ENCODE assay signal across 20 mouse cellular contexts in the genomic region with DNA sequence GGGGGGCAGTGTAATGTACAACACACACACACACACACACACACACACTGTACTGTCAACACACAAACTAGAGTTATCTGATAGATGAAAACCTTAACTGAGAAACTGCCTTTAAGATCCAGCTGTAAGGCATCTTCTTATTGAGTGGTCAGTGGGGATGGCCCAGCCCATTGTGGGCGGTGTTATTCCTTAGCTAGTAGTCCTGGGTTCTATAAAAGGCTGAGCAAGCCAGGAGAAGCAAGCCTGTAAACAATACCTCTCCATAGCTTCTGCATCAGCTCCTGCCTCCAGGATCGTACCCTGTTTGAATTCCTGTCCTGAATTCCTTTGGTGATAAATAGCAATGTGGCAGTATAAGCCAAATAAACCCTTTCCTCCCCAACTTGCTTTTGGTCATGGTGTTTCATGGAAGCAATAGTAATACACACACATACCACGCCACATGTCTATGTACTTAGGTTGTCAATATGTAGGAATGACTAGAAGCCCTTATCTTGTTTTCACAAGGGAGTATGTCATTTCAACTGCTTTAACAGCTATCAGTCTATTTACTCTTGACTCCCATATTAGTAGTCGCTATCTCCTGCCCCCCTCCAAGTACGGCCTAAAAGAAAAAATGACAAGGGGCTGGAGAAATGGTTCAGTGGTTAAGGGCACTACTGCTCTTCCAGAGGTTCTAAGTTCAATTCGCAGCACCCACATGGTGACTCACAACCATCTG. TPM values are rescaled to one million over a fixed set of nuclear protein-coding genes. Genes with fewer than 3 reads are reported as not detected.
DNase-seq lines count a peak whose midpoint lies in the region; ATAC-seq lines count a peak whose summit lies in the region.
"Had no signal": no experiment of that assay in that cellular context is flagged by ENCODE, and none has a peak within 500 bp of the region (broad histone marks: within the 10 kb centered on the region; RNA-seq: fewer than 3 reads in every experiment).

No protein-coding gene starts in this region.

- H3K36me3 ChIP-seq in hindbrain, embryonic 12.5 days, result peaks cover 28% of the 10 kb centered on the region
- H3K36me3 ChIP-seq in hindbrain, embryonic 11.5 days (ENCODE audit: control insufficient read depth, insufficient read depth, low read length), result no peaks in the 10 kb centered on the region
- peaks cover 24% of the 10 kb centered on the region for H3K36me3 ChIP-seq in midbrain, embryonic 14.5 days (ENCODE audit: control insufficient read depth, insufficient read depth, low read length)
- H3K36me3 ChIP-seq in midbrain, embryonic 11.5 days (ENCODE audit: control insufficient read depth, insufficient read depth, low read length), result peaks cover 4% of the 10 kb centered on the region; the same call in 1 of the 2 replicates
- H3K36me3 ChIP-seq in forebrain, embryonic 14.5 days (ENCODE audit: control insufficient read depth, insufficient read depth, low read length), result peaks cover 26% of the 10 kb centered on the region
- H3K36me3 ChIP-seq in limb, embryonic 13.5 days, result peaks cover 27% of the 10 kb centered on the region

- H3K9ac ChIP-seq in hindbrain, embryonic 12.5 days, result no peak overlapping the region
- H3K9ac ChIP-seq in hindbrain, embryonic 11.5 days (ENCODE audit: low read depth, low read length), result no peak overlapping the region
- H3K9ac ChIP-seq in midbrain, embryonic 14.5 days (replicated peaks; ENCODE audit: low read length), result no peak overlapping the region
- no peak overlapping the region for H3K9ac ChIP-seq in midbrain, embryonic 11.5 days (ENCODE audit: low read length)
- no peak overlapping the region for H3K9ac ChIP-seq in forebrain, embryonic 14.5 days (ENCODE audit: low read length)
- H3K9ac ChIP-seq in limb, embryonic 13.5 days, result no peak overlapping the region

- H3K4me2 ChIP-seq in hindbrain, embryonic 12.5 days (replicated peaks), result peak overlapping the region; percentile 93; the same call in 1 of the 2 replicates
- H3K4me2 ChIP-seq in hindbrain, embryonic 11.5 days (replicated peaks; ENCODE audit: low read depth, low read length), result no peak overlapping the region
- peak overlapping the region; percentile 90; the same call in 1 of the 2 replicates for H3K4me2 ChIP-seq in midbrain, embryonic 14.5 days (ENCODE audit: low read length)
- no peak overlapping the region for H3K4me2 ChIP-seq in midbrain, embryonic 11.5 days
- H3K4me2 ChIP-seq in forebrain, embryonic 14.5 days (ENCODE audit: low read length), result peak overlapping the region; percentile 84; the same call in 1 of the 2 replicates
- 0 out of 2 replicates have a peak overlapping the region, but pooled peaks have one; percentile 86 for H3K4me2 ChIP-seq in limb, embryonic 13.5 days (replicated peaks)

- WGBS in hindbrain, embryonic 12.5 days, result 79% methylated on average over 6 of the region's 6 CpGs
- WGBS in hindbrain, embryonic 11.5 days, result 83% methylated on average over 6 of the region's 6 CpGs
- 82% methylated on average over 6 of the region's 6 CpGs for WGBS in midbrain, embryonic 14.5 days
- WGBS in midbrain, embryonic 11.5 days, result 78% methylated on average over 6 of the region's 6 CpGs
- 76% methylated on average over 6 of the region's 6 CpGs for WGBS in forebrain, embryonic 14.5 days
- 83% methylated on average over 6 of the region's 6 CpGs for WGBS in limb, embryonic 13.5 days

- no peak for ATAC-seq in hindbrain, embryonic 12.5 days (ENCODE audit: low FRiP score)
- ATAC-seq in hindbrain, embryonic 11.5 days (ENCODE audit: low FRiP score), result no peak
- ATAC-seq in midbrain, embryonic 14.5 days (ENCODE audit: low FRiP score, low TSS enrichment), result no peak
- ATAC-seq in midbrain, embryonic 11.5 days (ENCODE audit: low FRiP score), result no peak
- ATAC-seq in forebrain, embryonic 14.5 days, result no peak
- no peak for ATAC-seq in limb, embryonic 13.5 days (ENCODE audit: low FRiP score, low read depth)

- DNase-seq in hindbrain, embryonic 11.5 days (ENCODE audit: low spot score), result no peak
- no peak for DNase-seq in midbrain, embryonic 14.5 days
- DNase-seq in midbrain, embryonic 11.5 days (ENCODE audit: low spot score, missing footprints), result no peak
- DNase-seq in forebrain, embryonic 14.5 days (ENCODE audit: low spot score), result no peak
- no peak for DNase-seq in left cerebral cortex, postnatal 36 days (ENCODE audit: low spot score in 2 of 2)
- no peak for DNase-seq in frontal cortex, postnatal 25 days (ENCODE audit: low spot score in 2 of 2)
- DNase-seq: adrenal gland, adult 2 months; cerebellum, postnatal 25 days; gastrocnemius, adult 2 months; heart, postnatal 36 days; left cerebral cortex, postnatal 4 days; lung, postnatal 10 days; right cerebral cortex, postnatal 4 days; thymus, postnatal 14 days had no signal

- peaks cover 13% of the 10 kb centered on the region for H3K4me1 ChIP-seq in hindbrain, embryonic 12.5 days
- 0 out of 2 replicates have a peak, but pooled peaks cover 3% of the 10 kb centered on the region for H3K4me1 ChIP-seq in hindbrain, embryonic 11.5 days (replicated peaks; ENCODE audit: control insufficient read depth, insufficient read depth, low read length)
- H3K4me1 ChIP-seq in midbrain, embryonic 14.5 days (ENCODE audit: control insufficient read depth, insufficient read depth, low read length), result peaks cover 6% of the 10 kb centered on the region
- peaks cover 4% of the 10 kb centered on the region for H3K4me1 ChIP-seq in midbrain, embryonic 11.5 days (ENCODE audit: control insufficient read depth, insufficient read depth, low read length)
- H3K4me1 ChIP-seq in forebrain, embryonic 14.5 days (ENCODE audit: control insufficient read depth, insufficient read depth, low read length), result peaks cover 4% of the 10 kb centered on the region; the same call in 1 of the 2 replicates
- peaks cover 9% of the 10 kb centered on the region for H3K4me1 ChIP-seq in limb, embryonic 13.5 days

- no peaks in the 10 kb centered on the region for H3K27me3 ChIP-seq in hindbrain, embryonic 12.5 days
- no peaks in the 10 kb centered on the region for H3K27me3 ChIP-seq in hindbrain, embryonic 11.5 days (ENCODE audit: control insufficient read depth, insufficient read depth, low read length)
- no peaks in the 10 kb centered on the region for H3K27me3 ChIP-seq in midbrain, embryonic 14.5 days (ENCODE audit: control insufficient read depth, insufficient read depth, low read length)
- H3K27me3 ChIP-seq in midbrain, embryonic 11.5 days (ENCODE audit: control insufficient read depth, insufficient read depth, low read length), result no peaks in the 10 kb centered on the region
- H3K27me3 ChIP-seq in forebrain, embryonic 14.5 days (replicated peaks; ENCODE audit: control insufficient read depth, insufficient read depth, low read length), result no peaks in the 10 kb centered on the region
- 0 out of 2 replicates have a peak, but pooled peaks cover 4% of the 10 kb centered on the region for H3K27me3 ChIP-seq in limb, embryonic 13.5 days

- H3K27ac ChIP-seq in hindbrain, embryonic 12.5 days, result no peak overlapping the region
- H3K27ac ChIP-seq in hindbrain, embryonic 11.5 days (ENCODE audit: low read depth, low read length), result no peak overlapping the region
- H3K27ac ChIP-seq in midbrain, embryonic 14.5 days (replicated peaks; ENCODE audit: low read depth, low read length), result no peak overlapping the region
- no peak overlapping the region for H3K27ac ChIP-seq in midbrain, embryonic 11.5 days (ENCODE audit: low read depth, low read length)
- H3K27ac ChIP-seq in forebrain, embryonic 14.5 days (ENCODE audit: low read depth, low read length), result no peak overlapping the region
- no peak overlapping the region for H3K27ac ChIP-seq in limb, embryonic 13.5 days

- intact Hi-C loops in left cerebral cortex, postnatal 36 days (cut with DNase I), result no loop called here

- H3K4me3 ChIP-seq in hindbrain, embryonic 12.5 days, result no peak overlapping the region
- H3K4me3 ChIP-seq in hindbrain, embryonic 11.5 days (ENCODE audit: low read depth, low read length), result no peak overlapping the region
- H3K4me3 ChIP-seq in midbrain, embryonic 14.5 days (replicated peaks; ENCODE audit: low read depth, low read length), result no peak overlapping the region
- H3K4me3 ChIP-seq in midbrain, embryonic 11.5 days (ENCODE audit: low read depth, low read length), result no peak overlapping the region
- no peak overlapping the region for H3K4me3 ChIP-seq in forebrain, embryonic 14.5 days (ENCODE audit: low read depth, low read length)
- H3K4me3 ChIP-seq in limb, embryonic 13.5 days, result no peak overlapping the region

- H3K9me3 ChIP-seq in hindbrain, embryonic 12.5 days (replicated peaks), result no peaks in the 10 kb centered on the region
- H3K9me3 ChIP-seq in hindbrain, embryonic 11.5 days (ENCODE audit: control insufficient read depth, low read length), result no peaks in the 10 kb centered on the region
- H3K9me3 ChIP-seq in midbrain, embryonic 14.5 days (ENCODE audit: control insufficient read depth, low read length), result no peaks in the 10 kb centered on the region
- H3K9me3 ChIP-seq in midbrain, embryonic 11.5 days (ENCODE audit: control insufficient read depth, low read length), result no peaks in the 10 kb centered on the region
- H3K9me3 ChIP-seq in forebrain, embryonic 14.5 days (replicated peaks; ENCODE audit: control insufficient read depth, low read length), result no peaks in the 10 kb centered on the region
- no peaks in the 10 kb centered on the region for H3K9me3 ChIP-seq in limb, embryonic 13.5 days

RNA-seq across cellular contexts. Expression of gene Dmap1, which starts 1.1 kb away (rescaled TPM):
- polyA plus RNA-seq in hindbrain, embryonic 12.5 days (2016; fragmentation: Nextera tagmentation; extraction: Ambion mirVana), result 70.3 and 72.1 TPM in 2 replicates
- 76.1 and 82.2 TPM in 2 replicates for polyA plus RNA-seq in hindbrain, embryonic 11.5 days (2014; fragmentation: Nextera tagmentation; extraction: Ambion mirVana)
- 86.6 and 91.5 TPM in 2 replicates for polyA plus RNA-seq in midbrain, embryonic 14.5 days (2014; fragmentation: Nextera tagmentation; extraction: Ambion mirVana)
- 80.7 and 81.2 TPM in 2 replicates for polyA plus RNA-seq in midbrain, embryonic 11.5 days (2014; fragmentation: Nextera tagmentation; extraction: Ambion mirVana)
- 94.9 and 97.6 TPM in 2 replicates for polyA plus RNA-seq in forebrain, embryonic 14.5 days (2014; fragmentation: Nextera tagmentation; extraction: Ambion mirVana)
- 78.2 and 80.5 TPM in 2 replicates for polyA plus RNA-seq in limb, embryonic 13.5 days (2015; fragmentation: Nextera tagmentation; extraction: Ambion mirVana)
- 10 to 100 TPM; 37.9 to 41.1 TPM for total RNA-seq in left cerebral cortex, postnatal 36 days (2021)

RNA-seq across cellular contexts. Expression of gene Gm12845, which starts 41.0 kb away (rescaled TPM):
- not detected in 2 replicates for polyA plus RNA-seq in hindbrain, embryonic 12.5 days (2016; fragmentation: Nextera tagmentation; extraction: Ambion mirVana)
- polyA plus RNA-seq in hindbrain, embryonic 11.5 days (2014; fragmentation: Nextera tagmentation; extraction: Ambion mirVana), result not detected in 2 replicates
- not detected in 2 replicates for polyA plus RNA-seq in midbrain, embryonic 14.5 days (2014; fragmentation: Nextera tagmentation; extraction: Ambion mirVana)
- not detected in 2 replicates for polyA plus RNA-seq in midbrain, embryonic 11.5 days (2014; fragmentation: Nextera tagmentation; extraction: Ambion mirVana)
- polyA plus RNA-seq in forebrain, embryonic 14.5 days (2014; fragmentation: Nextera tagmentation; extraction: Ambion mirVana), result not detected in 2 replicates
- polyA plus RNA-seq in limb, embryonic 13.5 days (2015; fragmentation: Nextera tagmentation; extraction: Ambion mirVana), result not detected in 2 replicates
- not detected for total RNA-seq in left cerebral cortex, postnatal 36 days (2021)
- total RNA-seq: adrenal gland, adult 2 months; gastrocnemius, adult 2 months; heart, postnatal 36 days; layer of hippocampus, postnatal 10 days; left cerebral cortex, postnatal 4 days; midbrain, postnatal 0 days had no signal
- polyA plus RNA-seq: adrenal gland, adult 2 months; erythroblast, embryonic 14.5 days; kidney, embryonic 16.5 days; midbrain, postnatal 0 days had no signal

Comparison
In these comparisons a context has a peak if more than half of its experiments do, and no peak if none do; other contexts are left out.
1. H3K4me2 ChIP-seq: peak in hindbrain, embryonic 12.5 days (single experiment), midbrain, embryonic 14.5 days (single experiment), forebrain, embryonic 14.5 days (single experiment) and limb, embryonic 13.5 days (single experiment); none in hindbrain, embryonic 11.5 days (single experiment) and midbrain, embryonic 11.5 days (single experiment).